Mouse (Mus musculus) spleen, postnatal 4 days (tissue): ENCODE measurements around the gene Ppt2.

Source experiments
- DNase-seq, 2 experiments: peaks; one replicate each; pipeline ENCODE4 v3.0.0; 2022; ENCODE audit warnings: low spot score in 2 of 2

Gene Ppt2

GRCm38 (mm10) chr17:34627943-34628643 is at the start of gene Ppt2:
Ppt2 (minus strand) TSS chr17:34628510.
- DNase-seq: peak in 1 of 2 experiments; percentile 75

- no peak for DNase-seq
These were observed 48.4 kb upstream of the Ppt2 start for GRCm38 (mm10) chr17:34676671-34677070.

- DNase-seq: no peak
These were observed 47.8 kb upstream of the Ppt2 start for GRCm38 (mm10) chr17:34676093-34676460.

- no peak for DNase-seq
These were observed 47.1 kb upstream of the Ppt2 start for GRCm38 (mm10) chr17:34675205-34676092.

- DNase-seq: no peak
These were observed 46.4 kb upstream of the Ppt2 start for GRCm38 (mm10) chr17:34674524-34675204.

GRCm38 (mm10) chr17:34673139-34673538 is 44.8 kb upstream of the Ppt2 start:
- DNase-seq: no peak

GRCm38 (mm10) chr17:34672246-34672792 is 44.0 kb upstream of the Ppt2 start:
- no peak for DNase-seq

GRCm38 (mm10) chr17:34671151-34672066 is 43.1 kb upstream of the Ppt2 start:
- no peak for DNase-seq

- DNase-seq: no peak
These were observed 41.9 kb upstream of the Ppt2 start, which contains the start of gene Tnxb for GRCm38 (mm10) chr17:34670235-34670634. Tnxb (plus strand) TSS chr17:34670535.

GRCm38 (mm10) chr17:34664472-34664871 is 36.2 kb upstream of the Ppt2 start:
- DNase-seq: no peak

GRCm38 (mm10) chr17:34663558-34663957 is 35.2 kb upstream of the Ppt2 start:
- DNase-seq: no peak

GRCm38 (mm10) chr17:34662978-34663377 is 34.7 kb upstream of the Ppt2 start:
- no peak for DNase-seq

GRCm38 (mm10) chr17:34662468-34662867 is 34.2 kb upstream of the Ppt2 start:
- no peak for DNase-seq

- DNase-seq: no peak
These were observed 32.8 kb upstream of the Ppt2 start for GRCm38 (mm10) chr17:34661121-34661591.

- DNase-seq: no peak
These were observed 32.0 kb upstream of the Ppt2 start for GRCm38 (mm10) chr17:34660259-34660820.

- no peak for DNase-seq
These were observed 31.5 kb upstream of the Ppt2 start for GRCm38 (mm10) chr17:34659897-34660214.

- no peak for DNase-seq
These were observed 31.0 kb upstream of the Ppt2 start for GRCm38 (mm10) chr17:34659181-34659896.

- DNase-seq: no peak
These were observed 30.3 kb upstream of the Ppt2 start for GRCm38 (mm10) chr17:34658591-34658990.

- no peak for DNase-seq
These were observed 29.8 kb upstream of the Ppt2 start for GRCm38 (mm10) chr17:34658145-34658544.

- DNase-seq: no peak
These were observed 29.0 kb upstream of the Ppt2 start for GRCm38 (mm10) chr17:34657271-34657670.
